Mouse (Mus musculus) embryonic fibroblast, embryonic 13.5 days (primary cell): Measurements from ENCODE around the gene Kif26a. TPM values are rescaled to one million over a fixed set of nuclear protein-coding genes. Genes with fewer than 3 reads are reported as not detected.

Experiments used
- H3K27ac ChIP-seq: 2 replicates; pipeline ENCODE4 v1.5.1; 2012; ENCODE audit warnings: low read length, control low read depth, inconsistent platforms; ENCODE audit not compliant: insufficient read depth
- H3K4me1 ChIP-seq: 2 replicates; pipeline ENCODE4 v1.6.1; 2011; ENCODE audit warnings: low read length; ENCODE audit not compliant: control insufficient read depth, insufficient read depth
- H3K4me3 ChIP-seq: 2 replicates; pipeline ENCODE4 v1.5.1; 2011; ENCODE audit warnings: mild to moderate bottlenecking, control low read depth, low read length; ENCODE audit not compliant: insufficient read depth
- CTCF ChIP-seq: IDR thresholded peaks from 2 replicates; pipeline ENCODE4 v1.5.1; 2011; ENCODE audit warnings: mild to moderate bottlenecking, control low read depth, low read length, moderate library complexity, borderline replicate concordance; ENCODE audit not compliant: insufficient read depth
- POLR2A ChIP-seq: IDR thresholded peaks from 2 replicates; pipeline ENCODE4 v1.6.1; 2011; ENCODE audit warnings: low read depth, mild to moderate bottlenecking, control low read depth, low read length, moderate library complexity
- polyA plus RNA-seq: library from polyadenylated mRNA; stranded (reverse); fragments of >200 nt; gene quantifications from 2 replicates; pipeline ENCODE4 v1.2.4, GENCODE M21; 2011; ENCODE audit warnings: low read depth; ENCODE audit not compliant: missing spikeins, insufficient read length

Gene Kif26a
- 0.10 and 0.47 TPM in 2 replicates for polyA plus RNA-seq

DNA sequence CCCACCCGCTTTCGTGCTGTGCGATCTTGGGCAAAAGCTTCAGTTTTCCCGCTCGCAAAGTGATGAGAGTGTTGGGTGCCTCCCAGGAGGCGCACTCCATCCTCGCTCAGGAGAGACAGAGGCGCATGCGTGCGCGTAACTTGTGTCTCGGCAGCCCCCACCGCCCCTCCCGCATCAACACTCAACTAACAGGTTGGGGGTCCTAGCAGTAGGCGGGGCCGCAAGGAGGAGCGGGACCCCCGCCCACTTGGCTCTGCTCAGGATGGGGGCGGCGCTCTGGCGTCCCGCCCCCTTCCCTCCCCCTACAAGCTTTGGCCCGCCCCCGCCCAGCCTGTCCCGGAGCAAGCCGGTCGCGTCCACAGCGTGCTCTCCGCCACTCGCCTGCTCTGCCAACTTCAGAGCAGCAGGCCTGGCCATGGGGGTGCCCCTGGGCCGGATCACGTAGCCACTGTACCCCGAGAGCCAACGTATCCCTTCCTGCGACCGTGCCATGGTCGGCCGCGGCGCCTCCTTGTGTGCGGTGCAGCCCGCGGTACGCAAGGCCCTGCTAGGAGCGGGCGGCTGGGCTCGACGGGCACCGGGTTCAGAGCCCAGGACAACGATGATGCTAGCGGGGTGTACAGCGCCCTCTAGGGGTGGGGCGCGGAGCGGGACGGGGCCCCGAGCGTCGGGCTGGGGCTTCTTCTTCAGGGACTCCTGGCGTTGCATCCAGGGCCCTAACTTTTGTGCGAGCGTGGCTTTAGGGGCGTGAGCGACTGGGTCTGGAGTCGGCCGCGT lies at the start of gene Kif26a:
Gene Kif26a (plus strand): TSS at position 334 of the 777 bp plus-strand sequence.
- no peak within 1 kb of the TSS for H3K27ac ChIP-seq
- TF ChIP-seq POLR2A (peak; percentile 53), CTCF (peak; percentile 52)
- no peaks in the 10 kb centered on the region for H3K4me1 ChIP-seq
- peak within 1 kb of the TSS; percentile 35 for H3K4me3 ChIP-seq

DNA sequence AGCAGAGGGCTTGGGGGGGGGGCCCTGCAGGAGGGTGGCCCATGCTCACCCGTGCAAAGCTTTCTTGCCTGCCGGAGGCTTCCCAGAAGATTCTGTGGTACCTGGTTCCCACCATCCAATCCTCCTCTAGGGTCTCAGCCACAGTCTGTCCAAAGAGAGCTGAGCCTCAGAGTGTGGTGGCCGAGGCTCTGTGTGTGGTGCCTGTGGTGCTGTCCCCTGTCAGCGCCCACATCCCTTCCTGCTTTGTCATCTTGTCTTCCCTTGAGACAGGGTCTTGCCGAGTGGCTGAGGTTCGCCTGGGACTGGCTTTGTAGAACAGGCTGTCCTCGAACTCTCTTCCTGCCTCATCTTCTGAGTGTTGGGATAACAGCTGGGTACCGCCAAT lies 49.3 kb upstream of the Kif26a start:
- Histone ChIP-seq H3K4me3 (no peak overlapping the region), H3K4me1 (no peaks in the 10 kb centered on the region), H3K27ac (no peak overlapping the region)
- TF ChIP-seq CTCF (no peak), POLR2A (no peak)

- TF ChIP-seq POLR2A (no peak), CTCF (no peak)
- Histone ChIP-seq H3K4me1 (no peaks in the 10 kb centered on the region), H3K27ac (no peak overlapping the region), H3K4me3 (no peak overlapping the region)
Measured at GRCm38 (mm10) chr12:112100106-112100505, 45.9 kb upstream of the Kif26a start.

- Histone ChIP-seq H3K27ac (no peak overlapping the region), H3K4me1 (no peaks in the 10 kb centered on the region), H3K4me3 (no peak overlapping the region)
- TF ChIP-seq CTCF (no peak), POLR2A (no peak)
Measured at GRCm38 (mm10) chr12:112101045-112101444, 45.0 kb upstream of the Kif26a start.

- TF ChIP-seq CTCF (no peak), POLR2A (no peak)
- Histone ChIP-seq H3K27ac (no peak overlapping the region), H3K4me1 (no peaks in the 10 kb centered on the region), H3K4me3 (no peak overlapping the region)
Measured at GRCm38 (mm10) chr12:112103179-112103578, 42.8 kb upstream of the Kif26a start.

- Histone ChIP-seq H3K27ac (no peak overlapping the region), H3K4me3 (no peak overlapping the region), H3K4me1 (no peaks in the 10 kb centered on the region)
- TF ChIP-seq POLR2A = no peak
- no peak for TF ChIP-seq CTCF
Measured at GRCm38 (mm10) chr12:112104890-112105289, 41.1 kb upstream of the Kif26a start.

- Histone ChIP-seq H3K4me3 (peak within 1 kb of the TSS; percentile 6; the same call in 1 of the 2 replicates), H3K27ac (no peak within 1 kb of the TSS), H3K4me1 (no peaks in the 10 kb centered on the region)
- TF ChIP-seq CTCF = no peak
- no peak for TF ChIP-seq POLR2A
Measured at GRCm38 (mm10) chr12:112106541-112106971, 39.5 kb upstream of the Kif26a start, which contains the start of gene Aspg. TSS of gene Aspg (plus strand) at chr12:112106679.

- no peak overlapping the region for H3K4me3 ChIP-seq
- H3K27ac ChIP-seq = no peak overlapping the region
- H3K4me1 ChIP-seq = no peaks in the 10 kb centered on the region
- no peak for TF ChIP-seq CTCF
- TF ChIP-seq POLR2A = no peak
Measured at GRCm38 (mm10) chr12:112107685-112108084, 38.3 kb upstream of the Kif26a start.

DNA sequence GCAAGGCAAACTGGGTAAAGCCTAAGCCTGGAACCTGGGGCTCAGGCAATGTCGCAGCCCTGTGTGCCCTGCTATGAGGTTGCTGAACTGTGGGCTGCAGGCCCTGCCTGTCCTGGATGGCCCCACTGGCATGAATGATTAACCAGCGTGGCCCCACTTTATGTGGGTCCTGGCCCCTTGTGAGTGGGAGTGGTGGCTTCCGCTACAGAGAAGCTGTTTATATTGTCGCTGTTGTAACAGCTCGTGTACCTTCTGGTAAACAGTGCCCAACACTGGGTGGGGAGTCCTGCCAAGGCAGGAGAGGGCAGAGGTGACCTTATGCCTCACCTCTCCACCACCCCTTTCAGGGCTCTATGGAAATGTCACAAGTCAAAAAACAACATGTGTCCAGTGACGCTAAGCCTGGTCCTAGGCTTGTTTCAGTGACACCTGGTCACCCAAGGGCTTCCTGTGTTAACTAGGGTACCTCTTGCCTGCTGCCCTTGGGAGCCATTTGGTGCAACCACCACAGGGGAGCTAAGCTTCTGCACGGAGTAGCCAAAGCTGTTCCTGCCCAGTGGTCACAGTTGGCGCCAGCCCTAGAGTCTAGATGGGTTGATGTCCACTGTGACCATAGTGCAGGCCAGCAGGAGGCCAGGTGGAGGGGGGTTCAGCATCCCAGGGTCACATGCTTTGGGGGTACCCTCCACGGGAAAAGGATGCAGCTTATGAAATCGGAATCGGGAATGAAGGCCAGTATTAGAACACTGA lies 37.1 kb upstream of the Kif26a start:
- Histone ChIP-seq H3K4me1 (no peaks in the 10 kb centered on the region), H3K4me3 (no peak overlapping the region), H3K27ac (no peak overlapping the region)
- TF ChIP-seq POLR2A (no peak), CTCF (no peak)

DNA sequence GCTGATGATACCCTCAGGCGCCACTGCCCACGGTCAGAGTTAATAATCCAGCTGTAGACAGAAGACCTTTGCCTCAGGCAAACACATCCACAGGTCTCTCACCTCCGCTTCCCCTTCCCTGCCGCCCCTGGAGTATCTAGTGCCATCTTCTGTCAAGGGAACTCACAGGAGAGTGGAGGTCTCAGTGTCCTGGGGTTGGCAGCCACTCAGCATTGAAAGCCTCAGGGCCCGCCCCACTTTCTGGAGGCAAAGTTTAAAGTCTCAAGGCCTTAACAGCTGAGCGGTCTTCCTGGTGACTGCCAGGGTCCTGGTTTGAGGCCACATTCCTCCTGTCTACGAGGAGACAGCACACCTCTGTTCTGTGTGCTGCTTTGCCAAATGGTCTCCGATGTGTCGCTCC lies 36.3 kb upstream of the Kif26a start:
- Histone ChIP-seq H3K4me3 (no peak overlapping the region), H3K27ac (no peak overlapping the region), H3K4me1 (no peaks in the 10 kb centered on the region)
- TF ChIP-seq CTCF = no peak
- TF ChIP-seq POLR2A = no peak
